Mouse (Mus musculus): ENCODE results near the gene Acadvl.

Acadvl gene

GRCm38 (mm10) chr11:69980196-69981140 lies 34.7 kb downstream of the Acadvl start:
- peak; percentile 95 to 96 for DNase-seq (ENCODE audit: low spot score in 2 of 2)

- no peak for DNase-seq (ENCODE audit: low spot score in 2 of 2)
These were observed 35.4 kb downstream of the Acadvl start for GRCm38 (mm10) chr11:69979827-69980195.

- DNase-seq (ENCODE audit: low spot score in 2 of 2): no peak
These were observed 38.9 kb downstream of the Acadvl start for GRCm38 (mm10) chr11:69976271-69976670.

- DNase-seq (ENCODE audit: low spot score in 2 of 2): no peak
These were observed 40.3 kb downstream of the Acadvl start for GRCm38 (mm10) chr11:69974907-69975306.

- DNase-seq (ENCODE audit: low spot score in 2 of 2): no peak
These were observed 44.4 kb downstream of the Acadvl start for GRCm38 (mm10) chr11:69970775-69971174.

- DNase-seq (ENCODE audit: low spot score in 2 of 2): no peak
These were observed 45.0 kb downstream of the Acadvl start for GRCm38 (mm10) chr11:69970222-69970621.

GRCm38 (mm10) chr11:69968793-69969192 lies 46.4 kb downstream of the Acadvl start:
- no peak for DNase-seq (ENCODE audit: low spot score in 2 of 2)

GRCm38 (mm10) chr11:69966860-69967517 lies 48.2 kb downstream of the Acadvl start:
- no peak for DNase-seq (ENCODE audit: low spot score in 2 of 2)

GRCm38 (mm10) chr11:69966006-69966859 lies 49.0 kb downstream of the Acadvl start:
- peak in 1 of 2 experiments; percentile 43 for DNase-seq (ENCODE audit: low spot score in 2 of 2)

- DNase-seq (ENCODE audit: low spot score in 2 of 2): peak in 1 of 2 experiments; percentile 29
These were observed 49.8 kb downstream of the Acadvl start for GRCm38 (mm10) chr11:69965271-69966005.

GRCm38 (mm10) chr11:69964650-69965270 lies 50.5 kb downstream of the Acadvl start, which contains the start of gene Cldn7:
Cldn7 (plus strand) TSS chr11:69964779.
- no peak for DNase-seq (ENCODE audit: low spot score in 2 of 2)

GRCm38 (mm10) chr11:69961841-69962240 lies 53.4 kb downstream of the Acadvl start:
- DNase-seq (ENCODE audit: low spot score in 2 of 2): no peak

- DNase-seq (ENCODE audit: low spot score in 2 of 2): peak in 1 of 2 experiments; percentile 66
These were observed 54.6 kb downstream of the Acadvl start for GRCm38 (mm10) chr11:69960616-69961015.

All from spleen, postnatal 10 days (tissue).